Mouse (Mus musculus) embryo, embryonic 10 days (tissue): ENCODE results near the gene Ccdc114.
"Not testable (repeated sequence)": the region's sequence is repeated elsewhere in the genome, so short reads cannot be mapped to it uniquely, and the experiment has no call there.

Experiments used
- DNase-seq: peaks from one replicate; pipeline ENCODE4 v3.0.0-alpha.2; 2015; ENCODE audit warnings: low spot score

Ccdc114 gene

DNA sequence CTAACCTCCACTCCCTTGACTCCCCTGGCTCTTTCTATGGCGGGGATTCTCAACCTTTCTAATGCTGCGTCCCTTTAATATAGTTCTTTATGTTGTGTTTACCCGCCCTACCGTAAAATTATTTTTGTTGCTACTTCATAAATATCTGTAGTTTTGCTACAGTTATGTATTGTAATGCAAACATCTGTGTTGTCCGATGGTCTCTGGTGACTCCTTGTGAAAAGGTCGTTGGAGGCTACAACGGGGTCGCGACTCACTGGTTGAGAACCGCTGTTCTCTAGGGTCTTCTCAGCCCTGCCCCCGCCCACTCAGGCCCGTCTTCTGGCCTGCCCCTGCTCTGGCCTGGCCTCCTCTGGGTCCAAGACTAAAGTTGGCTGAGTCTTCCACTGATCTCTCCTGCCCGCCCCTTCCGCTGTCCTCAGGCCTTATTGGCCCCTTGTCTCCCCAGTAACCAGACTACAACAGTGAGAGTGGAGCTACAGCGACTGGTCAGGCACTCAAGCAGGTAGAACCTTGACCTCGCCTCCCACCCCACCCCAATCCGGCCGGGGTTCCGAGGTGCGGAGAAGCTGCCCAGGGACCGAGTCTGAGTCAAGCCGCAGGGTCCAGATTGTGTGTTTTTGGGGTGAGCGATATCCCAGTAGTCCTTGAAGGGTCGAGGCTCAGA lies at the start of gene Ccdc114:
Ccdc114 (plus strand) TSS at position 311 of the 667 bp plus-strand sequence.
- peak; percentile 83 for DNase-seq

DNA sequence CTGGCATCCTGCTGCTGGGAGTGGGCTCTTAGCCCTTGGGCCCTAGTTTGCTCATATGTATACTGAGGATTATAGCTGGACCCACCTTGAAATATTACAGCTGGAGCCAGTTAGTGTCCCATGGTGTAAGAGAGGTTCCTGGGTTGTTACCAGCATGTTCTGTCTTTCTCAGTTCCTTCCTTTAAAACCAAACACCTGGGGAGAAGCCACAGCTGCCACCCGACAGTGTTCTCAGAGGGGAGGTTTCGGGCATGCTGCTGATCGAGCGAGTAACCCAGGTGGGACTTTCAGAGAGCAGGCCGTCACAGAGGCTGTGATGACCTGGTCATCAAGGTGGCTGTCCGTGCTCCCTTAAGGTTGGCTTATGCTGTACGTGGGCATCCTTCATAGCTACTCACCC lies 47.0 kb upstream of the Ccdc114 start:
- DNase-seq = no peak

DNA sequence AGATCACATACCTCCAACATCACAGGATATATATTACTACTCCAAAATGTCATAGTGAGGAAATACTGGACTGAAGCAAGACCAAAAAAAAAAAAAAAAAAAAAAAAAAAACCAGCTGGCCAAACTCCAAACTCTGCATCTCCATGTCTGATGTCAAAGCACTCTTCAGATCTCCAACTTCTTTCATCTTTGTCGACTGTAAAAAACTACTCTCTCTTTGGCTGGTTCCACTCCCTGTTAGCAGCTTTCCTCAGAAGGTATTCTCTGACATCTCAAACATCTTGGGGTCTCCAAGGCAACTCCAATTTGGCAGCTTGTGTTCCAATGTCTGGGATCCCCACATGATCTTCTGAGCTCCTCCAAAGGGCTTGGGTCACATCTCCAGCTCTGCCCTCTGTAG lies 45.6 kb upstream of the Ccdc114 start, which contains the start of gene Grin2d:
Grin2d (minus strand) TSS at position 101 of the 400 bp plus-strand sequence.
- not testable (repeated sequence) for DNase-seq

DNA sequence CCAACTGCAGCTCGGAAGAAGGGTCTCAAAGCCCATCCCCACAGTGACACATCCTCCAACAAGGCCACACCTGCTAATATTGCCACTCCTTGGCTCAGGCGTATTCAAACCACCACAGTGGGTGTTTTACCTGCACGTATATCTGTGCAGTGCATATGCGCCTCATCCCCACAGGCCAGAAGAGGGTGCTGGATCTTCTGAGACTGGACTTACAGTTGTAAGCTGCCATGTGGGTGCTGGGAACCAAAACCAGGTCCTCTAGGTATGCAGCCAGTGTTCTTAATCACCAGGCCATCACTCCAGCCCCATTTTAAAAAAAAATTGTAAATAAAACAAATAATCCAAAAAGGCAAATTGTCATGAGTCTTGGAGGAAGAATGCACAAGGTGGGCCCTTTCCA lies 43.3 kb upstream of the Ccdc114 start:
- no peak for DNase-seq

DNA sequence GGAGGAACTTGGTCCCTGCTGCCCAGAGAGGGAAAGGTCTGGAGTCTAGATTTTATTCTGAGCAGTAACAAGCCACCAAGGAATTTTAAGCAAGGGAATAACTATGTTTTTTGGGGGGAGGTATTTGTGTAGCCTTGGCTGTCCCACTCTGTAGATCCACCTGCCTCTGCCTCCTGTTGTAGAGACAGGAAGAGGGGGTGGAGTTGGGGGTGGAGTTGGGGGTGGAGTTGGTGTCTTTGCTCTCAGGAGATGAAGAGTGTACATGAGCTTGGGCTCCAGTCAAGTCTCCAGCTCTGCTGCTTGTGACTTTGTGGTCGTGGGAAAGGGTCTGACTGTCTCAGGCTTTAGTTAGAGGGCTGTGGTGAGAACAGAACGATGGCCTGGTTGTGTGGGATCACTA lies 42.9 kb upstream of the Ccdc114 start:
- DNase-seq = no peak

DNA sequence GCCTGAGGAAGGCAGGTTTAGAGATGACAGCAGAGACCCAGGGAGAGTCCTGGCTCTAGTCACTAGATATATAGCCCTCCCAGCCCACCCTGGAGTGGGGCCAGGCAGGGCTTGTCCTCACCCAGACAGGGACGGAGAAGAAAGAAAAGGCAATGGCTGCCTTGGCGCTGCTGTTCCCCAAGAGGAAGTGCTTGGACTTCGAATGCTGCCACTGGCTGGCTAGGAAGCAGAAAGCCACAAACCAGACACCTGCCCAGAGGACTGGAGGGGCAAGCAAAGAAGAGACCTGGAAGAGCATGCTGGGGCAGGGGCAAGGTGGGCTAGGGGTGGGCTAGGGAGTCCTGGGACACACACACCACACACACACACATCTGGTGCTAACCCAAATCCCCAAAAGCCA lies 36.6 kb upstream of the Ccdc114 start:
- DNase-seq = no peak

DNA sequence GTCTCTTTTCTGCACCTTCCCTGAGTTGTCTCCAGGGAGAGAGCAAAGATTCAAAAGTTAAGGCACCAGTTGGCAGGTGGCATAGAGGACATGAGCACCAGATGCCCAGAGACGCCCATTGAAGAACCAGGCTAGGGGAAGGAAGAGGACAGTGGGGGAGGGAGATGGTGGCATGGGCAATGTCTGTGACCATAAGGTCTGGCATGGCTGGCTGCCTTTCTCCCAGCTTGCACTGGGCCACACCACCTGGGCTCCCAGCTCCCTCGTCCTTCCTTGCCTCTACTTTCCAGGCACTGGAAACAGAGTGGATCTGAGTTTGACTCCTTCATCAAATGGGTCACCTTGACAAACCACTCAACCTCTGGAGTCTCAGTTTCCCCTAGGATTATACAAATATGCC lies 31.2 kb upstream of the Ccdc114 start:
- no peak for DNase-seq

DNA sequence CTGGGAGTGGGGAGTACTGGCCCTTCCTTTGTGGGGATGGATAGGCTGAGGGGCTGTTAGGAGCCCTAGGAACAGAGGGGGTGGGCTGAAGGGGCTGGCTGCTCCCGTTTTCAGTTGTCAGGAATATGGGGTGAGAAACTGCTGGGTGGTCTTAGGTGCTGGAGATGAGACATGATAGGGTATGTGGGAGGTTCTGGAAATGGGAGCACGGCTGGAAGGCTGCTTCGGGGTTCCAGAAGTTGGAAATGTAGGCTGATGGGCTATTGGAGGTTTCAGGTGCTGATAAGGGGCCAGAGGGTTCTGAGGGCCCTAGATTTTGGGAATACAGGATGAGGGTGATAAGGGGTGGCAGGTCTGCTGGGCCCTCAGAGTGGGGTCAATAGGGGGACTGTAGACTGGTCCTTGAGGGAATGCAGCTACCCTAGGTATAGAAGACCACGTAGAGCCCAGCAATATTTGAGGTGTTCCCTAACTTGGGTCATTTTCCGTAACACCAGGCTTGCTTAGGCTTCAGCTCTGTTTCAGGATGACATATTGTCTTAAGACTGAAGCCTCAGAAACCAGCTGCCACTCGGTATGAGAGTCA lies 27.8 kb upstream of the Ccdc114 start:
- DNase-seq = no peak

DNA sequence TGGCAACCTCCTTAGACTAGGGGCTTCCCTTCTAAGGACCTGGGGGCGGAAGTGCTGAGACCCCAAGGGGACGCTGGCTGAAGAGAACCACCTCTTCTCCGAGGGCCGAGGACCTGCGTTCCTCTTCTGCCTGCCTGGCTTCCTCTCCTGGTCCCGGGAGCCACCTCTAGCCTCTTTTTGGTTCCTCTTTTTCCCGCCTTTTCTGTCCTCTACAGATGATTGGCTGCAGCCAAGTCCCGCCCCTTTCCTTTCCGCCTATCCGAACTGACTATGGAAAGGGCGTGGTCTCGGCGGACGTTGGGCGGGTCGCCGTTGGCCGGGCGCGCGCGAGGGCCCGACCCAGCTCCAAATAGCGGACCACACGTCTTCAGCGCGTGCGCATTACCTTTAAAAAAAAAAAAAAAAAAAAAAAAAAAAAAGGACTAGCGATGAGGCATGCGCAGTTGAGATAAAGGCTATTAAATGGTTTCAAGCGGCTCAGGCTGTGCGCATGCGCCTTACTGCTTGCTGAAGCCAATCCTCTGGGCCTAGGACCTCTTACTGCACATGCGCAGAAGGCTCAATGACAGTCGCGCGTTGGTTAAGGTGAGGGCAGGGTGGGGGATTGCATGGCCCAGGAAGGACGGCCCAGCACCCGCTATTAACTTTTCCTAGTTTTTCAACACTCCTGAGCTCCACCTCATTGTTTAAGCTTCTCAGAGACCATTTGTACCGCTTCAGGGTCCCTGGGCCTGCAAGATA lies 27.2 kb upstream of the Ccdc114 start, which contains the start of the genes Syngr4 and Tmem143:
Syngr4 (minus strand) TSS at position 198 of the 741 bp plus-strand sequence.
Tmem143 (plus strand) TSS at position 425 of the 741 bp plus-strand sequence.
- peak; percentile 100 for DNase-seq

DNA sequence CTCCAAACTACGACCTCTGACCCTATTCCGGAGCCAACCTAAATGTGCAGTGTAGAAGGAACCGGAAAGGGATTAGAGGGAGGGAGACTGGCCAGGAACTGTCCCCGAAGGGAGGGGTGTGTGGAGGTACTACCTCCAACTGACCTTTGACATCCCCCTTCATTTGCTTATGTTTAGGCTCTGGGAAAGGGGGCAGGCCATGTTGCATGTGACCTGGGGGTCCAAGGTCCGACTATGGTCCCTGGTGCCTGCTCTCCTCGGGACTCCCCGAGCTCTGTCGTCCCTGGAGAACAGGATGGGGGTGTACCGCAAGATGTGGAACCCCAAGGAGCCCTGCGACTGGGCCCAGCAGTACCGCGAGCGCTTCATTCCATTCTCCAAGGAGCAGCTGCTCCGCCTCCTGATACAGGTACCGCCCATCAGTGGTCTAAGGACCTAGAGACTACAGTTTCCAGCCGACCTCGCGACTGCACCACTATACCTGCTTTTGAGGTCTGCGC lies 26.6 kb upstream of the Ccdc114 start:
- peak; percentile 75 for DNase-seq

DNA sequence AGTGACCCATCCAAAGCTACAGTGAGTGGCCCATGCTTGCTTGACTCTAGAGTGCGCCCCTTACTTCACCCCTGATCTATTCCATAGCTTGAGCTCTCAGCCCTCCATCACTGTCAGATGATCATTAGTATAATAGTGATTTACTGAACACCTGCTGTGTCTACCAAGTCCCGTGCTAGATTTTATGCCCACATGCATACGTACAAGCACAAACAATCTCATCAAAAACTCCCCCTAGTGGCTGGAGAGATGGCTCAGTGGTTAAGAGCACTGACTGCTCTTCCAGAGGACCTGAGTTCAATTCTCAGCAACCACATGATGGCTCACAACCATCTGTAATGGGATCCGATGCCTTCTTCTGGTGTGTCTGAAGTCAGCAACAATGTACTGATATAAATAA lies 25.7 kb upstream of the Ccdc114 start:
- DNase-seq = peak; percentile 45

DNA sequence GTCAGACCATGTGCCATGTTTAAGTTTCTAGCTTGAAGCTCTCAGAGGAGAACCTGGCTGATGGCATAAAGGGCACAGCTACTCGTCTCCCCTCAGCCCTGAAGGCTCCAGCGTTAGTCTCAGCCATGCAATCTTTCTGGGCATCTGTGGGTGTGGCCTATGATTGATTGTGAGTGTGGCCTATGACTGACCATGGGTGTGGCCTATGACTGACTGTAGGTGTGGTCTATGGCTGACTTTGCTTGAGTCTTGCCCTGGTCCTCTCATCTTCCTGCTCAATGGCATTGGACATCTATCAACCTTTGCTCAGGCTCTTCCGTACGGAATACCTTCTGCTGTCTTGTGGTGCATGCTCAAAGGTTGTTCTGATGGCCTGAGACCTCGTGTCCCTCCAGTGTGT lies 22.3 kb upstream of the Ccdc114 start:
- peak; percentile 67 for DNase-seq

DNA sequence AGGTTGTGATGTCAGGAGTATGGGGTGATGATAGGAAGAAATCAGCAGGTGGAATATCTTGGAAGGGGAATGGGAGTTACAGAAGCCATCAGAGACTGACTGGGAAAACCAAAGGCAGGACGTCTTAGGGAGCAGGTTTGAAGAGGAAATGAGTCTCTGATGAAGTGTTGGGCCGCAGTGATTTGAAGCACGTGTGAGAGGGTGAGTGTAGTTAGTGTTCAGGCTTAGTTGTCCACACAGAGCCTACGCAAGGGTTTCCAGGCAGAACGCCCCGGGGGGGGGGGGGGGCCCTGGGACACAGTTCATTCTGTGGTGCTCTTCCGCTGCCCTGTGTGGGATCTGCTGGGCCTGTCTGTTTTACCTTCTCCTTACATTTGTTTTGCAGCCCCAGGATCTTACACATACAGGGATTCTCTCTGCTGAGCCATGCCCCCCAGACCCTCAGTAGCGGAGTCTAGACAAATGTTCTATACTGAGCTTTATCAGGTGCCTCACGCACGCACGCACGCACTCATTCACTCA lies 21.3 kb upstream of the Ccdc114 start:
- DNase-seq = no peak

DNA sequence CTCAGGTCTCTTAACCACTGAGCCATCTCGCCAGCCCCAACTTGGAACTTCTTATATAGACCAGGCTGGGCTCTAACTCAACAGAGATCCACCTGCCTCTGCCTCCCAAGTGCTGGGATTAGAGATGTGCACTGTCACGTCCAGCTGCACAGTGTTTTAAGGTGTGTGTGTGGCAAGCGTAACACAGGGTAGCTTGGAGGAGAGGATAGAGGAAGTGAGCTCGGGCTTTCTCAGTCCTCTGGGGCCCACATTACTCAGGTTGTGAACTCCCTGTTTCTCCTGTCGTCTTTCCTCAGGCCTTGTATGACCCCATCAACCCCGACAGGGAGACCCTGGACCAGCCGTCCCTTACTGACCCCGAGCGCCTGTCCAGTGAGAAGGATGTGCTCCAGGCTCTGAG lies 17.2 kb upstream of the Ccdc114 start:
- DNase-seq = no peak

DNA sequence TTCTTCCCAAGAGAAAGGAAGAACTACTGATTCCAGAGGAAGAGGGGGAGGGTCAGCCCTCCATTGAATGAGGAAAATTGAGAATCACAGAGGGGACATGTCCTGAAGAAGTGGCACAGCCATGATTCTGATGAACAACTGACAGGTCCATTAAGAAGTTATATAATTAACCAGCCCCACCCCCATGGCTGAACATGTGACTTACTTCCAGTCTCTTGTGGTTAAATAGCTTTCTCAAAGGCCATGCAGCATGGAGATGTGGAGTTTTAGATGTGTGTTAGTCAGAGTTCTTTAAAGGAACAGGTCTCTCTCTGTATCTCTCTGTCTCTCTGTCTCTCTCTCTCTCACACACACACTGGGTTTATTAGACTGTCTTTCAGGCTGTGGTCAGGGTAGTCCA lies 15.5 kb upstream of the Ccdc114 start:
- no peak for DNase-seq

DNA sequence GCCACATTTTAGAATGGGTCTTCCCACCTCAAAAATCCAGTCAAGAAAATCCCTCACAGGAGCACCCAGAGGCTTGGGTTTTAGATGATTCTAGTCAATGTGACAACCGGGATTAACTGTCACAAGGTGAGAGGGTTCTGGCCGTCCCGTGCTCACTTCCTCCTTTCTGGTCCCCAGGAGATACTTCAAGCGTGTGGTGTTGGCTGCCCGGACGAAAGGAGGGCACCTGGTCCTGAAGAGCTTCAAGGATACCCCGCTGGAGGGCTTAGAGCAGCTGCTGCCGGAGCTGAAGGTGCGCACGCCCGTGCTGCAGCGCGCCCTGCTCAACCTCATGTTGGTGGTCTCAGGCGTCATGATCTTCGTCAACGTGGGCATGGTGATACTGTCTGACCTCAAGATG lies 14.7 kb upstream of the Ccdc114 start:
- no peak for DNase-seq

DNA sequence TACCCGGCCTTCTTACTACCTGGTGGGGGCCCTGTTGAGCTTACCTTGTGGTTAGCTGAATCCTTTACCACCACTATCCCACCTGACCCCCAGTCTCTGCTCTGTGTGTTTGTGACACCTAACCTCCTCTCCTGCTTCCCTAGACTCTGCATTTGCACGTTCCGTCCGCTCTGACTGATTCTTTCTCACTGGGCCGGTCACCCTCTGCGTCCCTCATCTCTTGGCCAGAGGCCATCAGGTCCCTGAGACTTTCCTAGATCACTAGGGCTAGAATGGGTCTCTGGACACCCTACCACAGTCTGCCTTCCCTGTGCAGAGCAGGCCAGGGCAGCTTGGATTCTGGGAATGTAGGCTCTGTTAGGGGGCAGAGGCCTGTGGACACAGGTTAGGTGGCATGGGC lies 9.8 kb upstream of the Ccdc114 start:
- DNase-seq = no peak

DNA sequence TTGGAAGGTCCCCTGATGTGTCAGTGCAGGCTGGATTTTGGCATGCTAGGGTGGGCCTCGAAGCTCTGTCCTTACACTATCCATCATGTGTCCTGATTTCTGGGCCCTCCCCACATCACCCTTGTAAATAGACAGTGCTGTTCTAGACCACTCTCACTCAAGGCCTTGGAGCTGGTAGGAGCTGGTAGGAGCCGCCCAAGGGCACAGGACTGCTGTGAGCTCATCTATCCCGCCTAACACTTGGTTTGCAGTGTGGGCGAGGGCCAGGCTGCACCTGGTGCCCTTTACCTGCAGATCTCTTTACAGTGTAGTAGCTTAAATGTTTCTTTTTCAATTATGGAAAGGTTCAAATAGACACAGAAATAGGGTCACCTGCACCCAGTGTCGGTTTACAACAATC lies 8.9 kb upstream of the Ccdc114 start:
- DNase-seq = no peak

DNA sequence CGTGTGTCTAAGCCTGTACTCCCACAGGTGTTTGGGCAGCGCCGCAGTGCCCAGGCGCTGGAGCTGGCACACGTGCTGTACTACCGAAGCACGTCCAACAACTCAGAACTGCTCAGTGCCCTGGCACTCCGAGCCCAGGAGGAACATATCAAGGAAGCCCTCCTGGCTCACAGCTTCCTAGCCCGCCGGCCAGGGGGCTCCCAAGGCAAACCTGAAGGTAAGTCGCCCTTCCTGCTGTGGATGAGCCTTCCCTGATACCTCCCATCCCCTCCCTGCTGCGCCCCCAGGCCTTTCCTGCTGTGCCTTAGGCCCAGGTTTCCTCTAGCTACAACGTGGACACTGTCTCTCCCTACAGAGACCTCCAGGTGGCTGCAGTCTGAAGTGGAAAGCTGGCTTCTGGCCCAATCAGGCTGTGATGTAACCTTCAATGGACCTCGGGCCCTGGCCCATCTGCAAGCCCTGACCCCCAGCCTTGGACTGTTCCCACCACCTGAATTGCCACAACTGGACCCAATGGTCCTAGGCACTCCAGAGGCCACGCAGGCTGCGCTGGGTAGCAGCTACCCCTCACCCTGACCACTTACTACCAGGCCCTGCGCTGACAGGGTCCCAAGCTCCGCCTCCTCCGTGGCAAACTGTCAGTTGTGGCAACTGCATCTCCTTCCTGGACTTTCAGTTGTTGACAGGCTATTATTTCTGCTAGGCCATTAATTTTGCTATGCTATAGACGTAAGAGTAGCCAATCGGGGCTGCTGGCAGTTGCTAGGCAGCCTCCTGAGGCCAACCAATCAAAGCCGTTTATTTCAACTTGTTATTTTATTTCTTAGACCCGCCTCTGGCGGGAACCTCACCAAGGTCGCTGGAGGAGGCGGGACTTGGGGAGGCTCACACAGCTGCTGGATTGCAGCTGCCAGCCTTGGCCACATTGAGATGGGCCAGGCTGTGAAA lies 7.5 kb upstream of the Ccdc114 start:
- DNase-seq = peak; percentile 75

DNA sequence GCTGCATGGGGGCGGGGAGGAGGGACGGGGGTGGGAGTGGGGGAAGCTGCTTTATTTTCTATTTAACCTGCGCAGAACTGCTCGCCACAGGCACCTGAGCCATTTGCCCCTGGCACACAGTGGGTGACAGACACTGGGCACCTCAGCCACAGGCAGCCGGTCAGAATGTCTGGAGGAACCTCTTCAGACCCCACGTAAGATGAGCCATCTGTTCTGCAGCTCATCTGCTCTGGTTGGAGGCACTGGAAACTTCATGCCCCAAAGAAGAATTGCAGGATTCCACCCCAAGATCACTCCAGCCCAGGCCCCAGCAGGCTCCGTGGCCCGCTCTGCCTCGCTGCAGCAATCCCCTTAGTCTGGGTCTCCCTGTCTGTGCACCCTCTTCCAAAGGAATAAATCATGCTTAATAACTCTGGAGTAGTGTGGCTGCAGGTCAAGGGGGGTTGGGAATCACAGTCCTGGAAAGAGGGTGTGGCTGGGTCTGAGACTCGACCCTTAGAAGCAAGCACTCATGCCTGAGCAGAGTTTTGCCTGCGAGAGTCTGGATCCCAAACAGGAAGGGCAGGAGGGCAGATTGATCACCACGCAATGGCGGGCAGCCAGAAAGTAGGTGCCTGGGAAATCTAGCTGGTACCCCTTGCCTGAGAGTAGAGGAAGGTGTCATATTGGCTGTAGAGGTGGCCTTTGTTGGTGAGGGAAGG lies 6.7 kb upstream of the Ccdc114 start:
- DNase-seq = no peak

DNA sequence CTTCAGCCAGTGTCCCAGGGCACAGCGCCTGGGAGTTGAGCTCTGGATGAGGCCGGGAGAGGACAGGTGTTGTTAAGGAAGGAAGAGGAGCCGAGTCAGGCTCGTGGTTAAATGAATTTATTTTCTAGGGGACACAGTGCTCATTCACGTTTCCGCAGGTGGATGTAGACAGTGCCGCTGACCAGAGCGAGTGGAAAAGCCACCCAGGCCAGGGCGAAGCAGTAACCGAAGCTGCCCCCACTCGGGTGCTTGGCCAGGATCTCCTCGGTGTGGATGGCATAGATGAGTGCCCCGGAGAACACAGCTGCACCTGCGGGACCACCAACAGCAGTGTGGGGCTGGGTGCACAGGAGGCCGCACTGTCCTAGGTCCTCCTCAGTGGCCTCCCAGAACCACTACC lies 5.9 kb upstream of the Ccdc114 start:
- DNase-seq = no peak
